Mouse (Mus musculus): ENCODE data around the gene Zfp799. TPM values are rescaled to one million over a fixed set of nuclear protein-coding genes. Genes with fewer than 3 reads are reported as not detected.

Zfp799 gene
- total RNA-seq, 2 experiments from 2014 or later: 23.7 to 27.0 TPM

GRCm38 (mm10) chr17:32787436-32788093, 42.5 kb downstream of the Zfp799 start:
- DNase-seq (ENCODE audit: low spot score in 2 of 2): no peak

DNA sequence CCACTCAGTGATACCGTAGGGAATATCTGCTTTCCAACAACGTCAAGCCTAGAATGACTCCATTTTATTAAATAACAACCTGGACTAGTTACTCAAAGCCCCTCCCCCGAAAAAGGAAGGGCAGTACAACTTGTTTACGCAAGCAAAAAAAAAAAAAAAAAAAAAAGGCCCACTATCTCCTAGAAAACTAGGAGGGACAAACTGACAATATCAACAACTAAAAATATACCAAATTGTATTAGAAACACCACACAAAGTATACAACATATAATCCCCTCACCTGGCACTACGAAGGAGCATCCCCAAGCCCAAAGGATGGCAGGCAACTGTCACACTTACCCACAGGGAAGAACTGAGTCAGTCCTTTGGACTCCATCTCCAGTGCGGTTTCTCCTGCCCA, 43.1 kb downstream of the Zfp799 start:
- no peak for DNase-seq (ENCODE audit: low spot score in 2 of 2)

- no peak for DNase-seq (ENCODE audit: low spot score in 2 of 2)
Observed at GRCm38 (mm10) chr17:32785656-32786055, 44.4 kb downstream of the Zfp799 start.

DNA sequence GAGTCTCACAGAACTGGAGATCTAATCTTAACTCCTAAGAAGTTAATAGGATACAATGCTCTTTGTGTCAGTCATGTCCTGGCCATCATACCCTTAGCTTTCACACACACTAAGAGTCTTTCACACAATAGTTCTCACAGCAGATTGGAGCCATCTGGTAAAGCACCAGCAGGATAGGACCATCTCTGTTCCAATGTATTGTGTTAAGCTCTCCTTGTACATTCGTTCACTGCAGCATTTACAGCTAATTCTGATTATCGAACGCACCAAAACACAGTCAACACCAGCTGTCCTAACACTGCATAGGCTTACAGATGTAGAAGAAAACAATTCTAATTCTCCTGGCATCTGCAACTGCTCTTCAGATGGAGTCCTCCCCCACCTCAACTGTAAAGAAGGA, 52.5 kb downstream of the Zfp799 start:
- DNase-seq (ENCODE audit: low spot score in 2 of 2): no peak

DNA sequence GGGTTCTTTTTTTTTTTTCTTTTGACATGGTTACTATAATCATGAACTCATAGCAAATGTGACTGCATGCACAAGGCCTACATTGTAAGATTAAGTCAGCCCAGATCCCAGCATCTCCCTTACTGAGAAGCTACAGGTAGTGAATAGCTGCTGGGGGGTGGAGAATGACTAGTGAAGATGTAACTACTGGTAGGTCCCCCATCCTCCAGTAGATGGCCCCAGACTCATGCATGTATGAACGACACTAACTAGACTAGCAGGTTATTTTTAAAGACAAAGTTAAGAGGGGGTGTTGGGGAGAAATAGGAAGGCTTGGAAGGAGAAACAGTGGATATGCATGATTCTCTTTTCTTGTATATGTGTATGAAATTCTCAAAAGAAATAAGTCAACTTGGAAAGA, 58.8 kb downstream of the Zfp799 start:
- DNase-seq (ENCODE audit: low spot score in 2 of 2): no peak

DNA sequence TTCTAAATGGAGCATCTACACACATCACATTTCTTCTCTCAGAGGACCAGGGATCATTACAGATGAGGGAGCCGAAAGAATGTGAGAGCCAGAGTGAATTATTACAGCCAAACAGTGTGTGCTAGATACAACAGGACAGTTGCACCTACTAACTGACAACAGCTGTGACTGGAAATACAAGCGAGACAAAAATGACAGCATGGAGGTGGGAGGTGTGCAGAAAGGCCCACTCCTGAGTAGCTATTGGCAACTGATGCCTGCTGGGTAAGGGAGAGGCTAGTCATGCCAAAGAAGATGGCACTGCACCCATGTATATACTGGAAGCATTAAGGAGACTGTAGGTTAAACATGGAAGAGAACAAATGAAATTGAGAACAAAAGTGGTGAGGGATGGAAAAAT, 63.6 kb downstream of the Zfp799 start:
- no peak for DNase-seq (ENCODE audit: low spot score in 2 of 2)

Other genes with a start within 250 kb of the Zfp799 start
- gene Cyp4f37, start 209.0 kb downstream of the Zfp799 start, total RNA-seq (2021): not detected
- not detected for gene Cyp4f40, start 171.4 kb downstream of the Zfp799 start, total RNA-seq (2021)
- 1 to 10 TPM; 4.4 to 5.5 TPM for gene Cyp4f15, start 144.6 kb downstream of the Zfp799 start, total RNA-seq (2021)
- gene Zfp871, start 42.0 kb downstream of the Zfp799 start, total RNA-seq (2021): 10 to 100 TPM; 74.7 to 79.8 TPM
- gene Zfp811, start 20.3 kb downstream of the Zfp799 start, total RNA-seq (2021): 10 to 100 TPM; 10.3 to 11.2 TPM
- 10 to 100 TPM in 1 of 2 experiments, 1 to 10 TPM in 1; 9.7 to 10.4 TPM for gene Zfp870, start 61.4 kb upstream of the Zfp799 start, total RNA-seq (2021)
- gene Cyp4f14, start 87.1 kb upstream of the Zfp799 start, total RNA-seq (2021): 1 to 10 TPM; 2.7 to 4.3 TPM
- gene Cyp4f13, start 117.1 kb upstream of the Zfp799 start, total RNA-seq (2021): 10 to 100 TPM; 16.4 to 19.2 TPM
- 1 to 10 TPM; 5.3 to 5.4 TPM for gene Zfp472, start 135.6 kb upstream of the Zfp799 start, total RNA-seq (2021)
- 10 to 100 TPM; 15.9 to 16.5 TPM for gene Zfp952, start 162.9 kb upstream of the Zfp799 start, total RNA-seq (2021)
- 10 to 100 TPM; 17.9 to 22.3 TPM for gene Zfp763, start 203.1 kb upstream of the Zfp799 start, total RNA-seq (2021)
- gene 4921501E09Rik, start 237.8 kb upstream of the Zfp799 start, total RNA-seq (2021): not detected

Measured in layer of hippocampus, postnatal 10 days (tissue).